Mouse (Mus musculus): ENCODE data around the gene Ripply3. TPM values are rescaled to one million over a fixed set of nuclear protein-coding genes. Genes with fewer than 3 reads are reported as not detected.

Gene Ripply3
- polyA plus RNA-seq, 1 experiment from 2014 or later: 2.7 TPM

- Histone ChIP-seq H3K9ac (ENCODE audit: low read depth, low read length) (no peak overlapping the region), H3K27ac (ENCODE audit: low read depth, low read length) (no peak overlapping the region), H3K36me3 (ENCODE audit: control insufficient read depth, insufficient read depth) (no peaks in the 10 kb centered on the region), H3K4me1 (replicated peaks; ENCODE audit: control insufficient read depth, insufficient read depth, low read length) (no peaks in the 10 kb centered on the region), H3K27me3 (replicated peaks; ENCODE audit: control insufficient read depth, insufficient read depth, low read length) (no peaks in the 10 kb centered on the region), H3K9me3 (ENCODE audit: control insufficient read depth) (no peaks in the 10 kb centered on the region), H3K4me2 (replicated peaks; ENCODE audit: low read depth) (no peak overlapping the region), H3K4me3 (ENCODE audit: low read depth, low read length) (no peak overlapping the region)
- no peak for ATAC-seq
- TF ChIP-seq CTCF (IDR thresholded peaks at IDR 0.05; ENCODE audit: low read depth): no peak
- 93% methylated on average over 3 of the region's 3 CpGs for whole genome bisulfite sequencing
These were observed 55.1 kb downstream of the Ripply3 start for GRCm38 (mm10) chr16:94383277-94383676.

Other genes with a start within 250 kb of the Ripply3 start
- gene Sim2, start 243.5 kb upstream of the Ripply3 start, polyA plus RNA-seq (2015; fragmentation: Nextera tagmentation; extraction: Ambion mirVana): not detected in 2 replicates
- 2.8 and 3.6 TPM in 2 replicates for gene Hlcs, start 14.8 kb upstream of the Ripply3 start, polyA plus RNA-seq (2015; fragmentation: Nextera tagmentation; extraction: Ambion mirVana)
- 55.2 and 56.6 TPM in 2 replicates for gene Ttc3, start 42.2 kb downstream of the Ripply3 start, polyA plus RNA-seq (2015; fragmentation: Nextera tagmentation; extraction: Ambion mirVana)
- gene Pigp, start 43.4 kb downstream of the Ripply3 start, polyA plus RNA-seq (2015; fragmentation: Nextera tagmentation; extraction: Ambion mirVana): 165 and 173 TPM in 2 replicates
- gene Vps26c, start 198.4 kb downstream of the Ripply3 start, polyA plus RNA-seq (2015; fragmentation: Nextera tagmentation; extraction: Ambion mirVana): 36.6 and 46.7 TPM in 2 replicates
- 8.0 and 8.3 TPM in 2 replicates for gene Dyrk1a, start 241.6 kb downstream of the Ripply3 start, polyA plus RNA-seq (2015; fragmentation: Nextera tagmentation; extraction: Ambion mirVana)